Mouse (Mus musculus) bone marrow macrophage, adult 2 months (primary cell): ENCODE measurements around the gene Grin2a.

ENCODE experiments used
- CTCF ChIP-seq: IDR thresholded peaks from 2 replicates; pipeline ENCODE4 v1.5.1; 2012; ENCODE audit warnings: low read depth, mild to moderate bottlenecking, low read length, moderate library complexity
- POLR2A ChIP-seq: IDR thresholded peaks from 2 replicates; pipeline ENCODE4 v1.6.1; 2012; ENCODE audit warnings: mild to moderate bottlenecking, low read depth, low read length, borderline replicate concordance

GRCm38 (mm10) chr16:9954266-9954665 lies 41.1 kb downstream of the Grin2a start:
- TF ChIP-seq CTCF, result no peak
- TF ChIP-seq POLR2A, result no peak
